Mouse (Mus musculus) limb, embryonic 11.5 days (tissue): Measurements from ENCODE around the gene Higd1c. TPM values are rescaled to one million over a fixed set of nuclear protein-coding genes. Genes with fewer than 3 reads are reported as not detected.
"Not testable (repeated sequence)": the region's sequence is repeated elsewhere in the genome, so short reads cannot be mapped to it uniquely, and the experiment has no call there.

Source experiments
- ATAC-seq: fragments of 200-750 bp; cut with Nextera tagmentation; 2 replicates; pipeline ENCODE4 v1.8.0; 2017; ENCODE audit warnings: low read depth; ENCODE audit not compliant: insufficient number of reproducible peaks, low FRiP score, low TSS enrichment
- DNase-seq: peaks from one replicate; pipeline ENCODE4 v3.0.0-alpha.2; 2015; ENCODE audit warnings: low spot score
- H3K27ac ChIP-seq: fragments of 300-500 bp; sonication (generic); replicated peaks from 2 replicates; pipeline ENCODE4 v1.5.1; 2014; ENCODE audit warnings: low read depth, mild to moderate bottlenecking, low read length
- H3K27me3 ChIP-seq: fragments of 300-500 bp; sonication (generic); 2 replicates; pipeline ENCODE4 v1.6.1; 2014; ENCODE audit warnings: mild to moderate bottlenecking, low read length, mixed read lengths; ENCODE audit not compliant: control insufficient read depth, insufficient read depth
- H3K36me3 ChIP-seq: fragments of 300-500 bp; sonication (generic); 2 replicates; pipeline ENCODE4 v1.6.1; 2014; ENCODE audit warnings: mild to moderate bottlenecking, low read length, moderate library complexity, mixed read lengths; ENCODE audit not compliant: control insufficient read depth, insufficient read depth
- H3K4me1 ChIP-seq: fragments of 300-500 bp; sonication (generic); 2 replicates; pipeline ENCODE4 v1.6.1; 2014; ENCODE audit warnings: low read length, mixed read lengths; ENCODE audit not compliant: control insufficient read depth, insufficient read depth
- H3K4me2 ChIP-seq: fragments of 300-500 bp; sonication (generic); 2 replicates; pipeline ENCODE4 v1.6.1; 2014; ENCODE audit warnings: low read depth, mild to moderate bottlenecking, moderate library complexity; ENCODE audit not compliant: severe bottlenecking
- H3K4me3 ChIP-seq: fragments of 300-500 bp; sonication (generic); 2 replicates; pipeline ENCODE4 v1.5.1; 2014; ENCODE audit warnings: low read depth, low read length
- H3K9ac ChIP-seq: fragments of 300-500 bp; sonication (generic); 2 replicates; pipeline ENCODE4 v1.6.1; 2014; ENCODE audit warnings: mild to moderate bottlenecking, low read length
- H3K9me3 ChIP-seq: fragments of 300-500 bp; sonication (generic); 2 replicates; pipeline ENCODE4 v1.6.1; 2016; ENCODE audit warnings: low read length; ENCODE audit not compliant: control insufficient read depth
- WGBS: fragments of 180-500 bp; shearing (Covaris S2); extraction: QIAGEN DNeasy Blood & Tissue Kit; methylation state at CpG from one replicate; pipeline ENCODE4 v1.1.7; 2014; 5-methylcytosine and 5-hydroxymethylcytosine counted together
- polyA plus RNA-seq: library from polyadenylated mRNA; unstranded; fragments of >200 nt; fragmentation: Nextera tagmentation; extraction: Ambion mirVana; gene quantifications from 2 replicates; pipeline ENCODE4 v1.2.1, GENCODE M21; 2014

The Higd1c gene
- polyA plus RNA-seq, 1 experiment from 2014 or later: not detected

GRCm38 (mm10) chr15:100377847-100378505 lies 13.6 kb downstream of the Higd1c start:
- H3K9me3 ChIP-seq, DNase-seq, H3K4me3 ChIP-seq, H3K27ac ChIP-seq, H3K9ac ChIP-seq, ATAC-seq, H3K4me1 ChIP-seq, H3K27me3 ChIP-seq, H3K4me2 ChIP-seq, H3K36me3 ChIP-seq: not testable (repeated sequence)
- 24% methylated on average over 3 of the region's 9 CpGs for WGBS

- H3K4me1 ChIP-seq: no peaks in the 10 kb centered on the region
- no peaks in the 10 kb centered on the region for H3K27me3 ChIP-seq
- no peak overlapping the region for H3K4me3 ChIP-seq
- H3K27ac ChIP-seq: no peak overlapping the region
- DNase-seq: no peak
- no peak overlapping the region for H3K4me2 ChIP-seq
- WGBS: 87% methylated on average over 8 of the region's 8 CpGs
- H3K9ac ChIP-seq: no peak overlapping the region
- no peaks in the 10 kb centered on the region for H3K9me3 ChIP-seq
- no peaks in the 10 kb centered on the region for H3K36me3 ChIP-seq
- ATAC-seq: no peak
Measured at GRCm38 (mm10) chr15:100379658-100380057, 15.3 kb downstream of the Higd1c start.

- Histone ChIP-seq H3K9me3 (no peaks in the 10 kb centered on the region), H3K27me3 (no peaks in the 10 kb centered on the region), H3K27ac (no peak overlapping the region), H3K9ac (no peak overlapping the region), H3K4me1 (no peaks in the 10 kb centered on the region), H3K4me3 (no peak overlapping the region), H3K4me2 (no peak overlapping the region), H3K36me3 (no peaks in the 10 kb centered on the region)
- ATAC-seq (no peak), DNase-seq (no peak)
- WGBS: 62% methylated on average over 2 of the region's 2 CpGs
Measured at GRCm38 (mm10) chr15:100380104-100380503, 15.8 kb downstream of the Higd1c start.

GRCm38 (mm10) chr15:100385705-100386104 lies 21.4 kb downstream of the Higd1c start:
- no peak for DNase-seq
- no peak overlapping the region for H3K9ac ChIP-seq
- H3K4me2 ChIP-seq: no peak overlapping the region
- 89% methylated on average over 9 of the region's 9 CpGs for WGBS
- no peaks in the 10 kb centered on the region for H3K36me3 ChIP-seq
- no peaks in the 10 kb centered on the region for H3K27me3 ChIP-seq
- no peaks in the 10 kb centered on the region for H3K9me3 ChIP-seq
- H3K4me1 ChIP-seq: 0 out of 2 replicates have a peak, but pooled peaks cover 2% of the 10 kb centered on the region
- no peak for ATAC-seq
- H3K4me3 ChIP-seq: no peak overlapping the region
- H3K27ac ChIP-seq: no peak overlapping the region

- H3K9ac ChIP-seq: no peak overlapping the region
- H3K36me3 ChIP-seq: no peaks in the 10 kb centered on the region
- H3K27ac ChIP-seq: no peak overlapping the region
- H3K4me1 ChIP-seq: 0 out of 2 replicates have a peak, but pooled peaks cover 2% of the 10 kb centered on the region
- no peaks in the 10 kb centered on the region for H3K27me3 ChIP-seq
- no peak overlapping the region for H3K4me3 ChIP-seq
- no peak overlapping the region for H3K4me2 ChIP-seq
- DNase-seq: no peak
- no peak for ATAC-seq
- WGBS: 94% methylated on average over 17 of the region's 17 CpGs
- H3K9me3 ChIP-seq: no peaks in the 10 kb centered on the region
Measured at GRCm38 (mm10) chr15:100387544-100388223, 23.3 kb downstream of the Higd1c start.

GRCm38 (mm10) chr15:100388224-100388835 lies 24.0 kb downstream of the Higd1c start:
- WGBS: 91% methylated on average over 16 of the region's 16 CpGs

GRCm38 (mm10) chr15:100388886-100389285 lies 24.5 kb downstream of the Higd1c start:
- H3K36me3 ChIP-seq: 0 out of 2 replicates have a peak, but pooled peaks cover 2% of the 10 kb centered on the region
- 0 out of 2 replicates have a peak, but pooled peaks cover 2% of the 10 kb centered on the region for H3K4me1 ChIP-seq
- DNase-seq (no peak), ATAC-seq (no peak)
- H3K27me3 ChIP-seq: no peaks in the 10 kb centered on the region
- H3K9ac ChIP-seq: no peak overlapping the region
- H3K27ac ChIP-seq: no peak overlapping the region
- WGBS: 70% methylated on average over 9 of the region's 9 CpGs
- H3K4me3 ChIP-seq: no peak overlapping the region
- H3K4me2 ChIP-seq: no peak overlapping the region
- no peaks in the 10 kb centered on the region for H3K9me3 ChIP-seq

More at GRCm38 (mm10) chr15:100388224-100388835, 24.0 kb downstream of the Higd1c start:
- no peaks in the 10 kb centered on the region for H3K9me3 ChIP-seq
- H3K4me1 ChIP-seq: 0 out of 2 replicates have a peak, but pooled peaks cover 2% of the 10 kb centered on the region
- no peaks in the 10 kb centered on the region for H3K36me3 ChIP-seq
- no peaks in the 10 kb centered on the region for H3K27me3 ChIP-seq
- H3K9ac ChIP-seq: no peak overlapping the region
- DNase-seq (no peak), ATAC-seq (no peak)
- no peak overlapping the region for H3K27ac ChIP-seq
- no peak overlapping the region for H3K4me2 ChIP-seq
- H3K4me3 ChIP-seq: no peak overlapping the region

- Histone ChIP-seq H3K4me3 (no peak overlapping the region), H3K36me3 (peaks cover 6% of the 10 kb centered on the region), H3K9me3 (no peaks in the 10 kb centered on the region), H3K9ac (no peak overlapping the region), H3K27ac (no peak overlapping the region), H3K4me2 (no peak overlapping the region), H3K27me3 (no peaks in the 10 kb centered on the region), H3K4me1 (0 out of 2 replicates have a peak, but pooled peaks cover 2% of the 10 kb centered on the region)
- DNase-seq (no peak), ATAC-seq (no peak)
- 78% methylated on average over 7 of the region's 7 CpGs for WGBS
Measured at GRCm38 (mm10) chr15:100391066-100391465, 26.7 kb downstream of the Higd1c start.
